Mouse (Mus musculus) hindbrain, embryonic 16.5 days (tissue): Measurements from ENCODE around the gene Zmym4. TPM values are rescaled to one million over a fixed set of nuclear protein-coding genes. Genes with fewer than 3 reads are reported as not detected.

ENCODE experiments used
- ATAC-seq: fragments of 200-750 bp; cut with Nextera tagmentation; 2 replicates; pipeline ENCODE4 v1.8.0; 2017; ENCODE audit warnings: moderate TSS enrichment, moderate library complexity
- H3K27ac ChIP-seq: fragments of 300-500 bp; sonication (generic); 2 replicates; pipeline ENCODE4 v1.5.1; 2014; ENCODE audit warnings: low read depth, mild to moderate bottlenecking, control low read depth, low read length, moderate library complexity
- H3K27me3 ChIP-seq: fragments of 300-500 bp; sonication (generic); replicated peaks from 2 replicates; pipeline ENCODE4 v1.6.1; 2014; ENCODE audit warnings: low read length; ENCODE audit not compliant: control insufficient read depth, insufficient read depth
- H3K36me3 ChIP-seq: fragments of 300-500 bp; sonication (generic); 2 replicates; pipeline ENCODE4 v1.6.1; 2014; ENCODE audit warnings: mild to moderate bottlenecking, low read length, moderate library complexity, mixed read lengths; ENCODE audit not compliant: control insufficient read depth, insufficient read depth
- H3K4me1 ChIP-seq: fragments of 300-500 bp; sonication (generic); 2 replicates; pipeline ENCODE4 v1.6.1; 2014; ENCODE audit warnings: low read depth, low read length; ENCODE audit not compliant: control insufficient read depth, insufficient read depth
- H3K4me2 ChIP-seq: fragments of 300-500 bp; sonication (generic); 2 replicates; pipeline ENCODE4 v1.6.1; 2014; ENCODE audit warnings: mild to moderate bottlenecking, low read length, control low read depth, moderate library complexity
- H3K4me3 ChIP-seq: fragments of 300-500 bp; sonication (generic); 2 replicates; pipeline ENCODE4 v1.5.1; 2014; ENCODE audit warnings: mild to moderate bottlenecking, low read length, control low read depth, moderate library complexity
- H3K9ac ChIP-seq: fragments of 300-500 bp; sonication (generic); 2 replicates; pipeline ENCODE4 v1.6.1; 2014; ENCODE audit warnings: low read depth, mild to moderate bottlenecking, control low read depth, low read length, moderate library complexity
- H3K9me3 ChIP-seq: fragments of 300-500 bp; sonication (generic); 2 replicates; pipeline ENCODE4 v1.6.1; 2014; ENCODE audit warnings: mild to moderate bottlenecking, low read length, moderate library complexity; ENCODE audit not compliant: control insufficient read depth
- WGBS: fragments of 180-500 bp; shearing (Covaris S2); extraction: QIAGEN DNeasy Blood & Tissue Kit; methylation state at CpG from one replicate; pipeline ENCODE4 v1.1.7; 2014; 5-methylcytosine and 5-hydroxymethylcytosine counted together
- polyA plus RNA-seq: library from polyadenylated mRNA; unstranded; fragments of >200 nt; fragmentation: Nextera tagmentation; extraction: Ambion mirVana; gene quantifications from 2 replicates; pipeline ENCODE4 v1.2.1, GENCODE M21; 2015

The Zmym4 gene
- polyA plus RNA-seq, 1 experiment from 2014 or later = 23.2 TPM

GRCm38 (mm10) chr4:126845664-126846063 is 122.3 kb downstream of the Zmym4 start:
- H3K36me3 ChIP-seq = peaks cover 28% of the 10 kb centered on the region
- ATAC-seq = no peak
- 74% methylated on average over 4 of the region's 4 CpGs for WGBS

GRCm38 (mm10) chr4:126842911-126843310 is 125.0 kb downstream of the Zmym4 start:
- H3K36me3 ChIP-seq = peaks cover 25% of the 10 kb centered on the region
- no peaks in the 10 kb centered on the region; the same call in 1 of the 2 replicates for H3K4me1 ChIP-seq
- no peak for ATAC-seq
- H3K4me3 ChIP-seq = no peak overlapping the region
- no peak overlapping the region for H3K9ac ChIP-seq
- no peaks in the 10 kb centered on the region for H3K9me3 ChIP-seq
- WGBS = 49% methylated on average over 3 of the region's 3 CpGs
- no peak overlapping the region for H3K4me2 ChIP-seq
- H3K27me3 ChIP-seq = no peaks in the 10 kb centered on the region
- H3K27ac ChIP-seq = no peak overlapping the region

More at GRCm38 (mm10) chr4:126845664-126846063, 122.3 kb downstream of the Zmym4 start:
- Histone ChIP-seq H3K4me2 (no peak overlapping the region), H3K4me1 (no peaks in the 10 kb centered on the region), H3K27ac (no peak overlapping the region), H3K9me3 (no peaks in the 10 kb centered on the region), H3K27me3 (no peaks in the 10 kb centered on the region), H3K9ac (no peak overlapping the region), H3K4me3 (no peak overlapping the region)

GRCm38 (mm10) chr4:126840996-126841560 is 126.9 kb downstream of the Zmym4 start:
- Histone ChIP-seq H3K4me3 (no peak overlapping the region), H3K27ac (no peak overlapping the region), H3K9ac (no peak overlapping the region), H3K9me3 (no peaks in the 10 kb centered on the region), H3K4me1 (no peaks in the 10 kb centered on the region; the same call in 1 of the 2 replicates), H3K4me2 (no peak overlapping the region), H3K27me3 (no peaks in the 10 kb centered on the region), H3K36me3 (peaks cover 17% of the 10 kb centered on the region)
- WGBS = 89% methylated on average over 15 of the region's 15 CpGs
- no peak for ATAC-seq

- Histone ChIP-seq H3K4me1 (no peaks in the 10 kb centered on the region; the same call in 1 of the 2 replicates), H3K27ac (no peak overlapping the region), H3K9me3 (no peaks in the 10 kb centered on the region), H3K9ac (no peak overlapping the region), H3K4me3 (no peak overlapping the region), H3K27me3 (no peaks in the 10 kb centered on the region), H3K4me2 (no peak overlapping the region), H3K36me3 (peaks cover 23% of the 10 kb centered on the region)
- ATAC-seq = 0 out of 2 replicates have a peak, but pooled peaks have one; percentile 54
- 16% methylated on average over 7 of the region's 7 CpGs for WGBS
These were observed 128.1 kb downstream of the Zmym4 start for GRCm38 (mm10) chr4:126839873-126840272.

- peaks cover 23% of the 10 kb centered on the region for H3K36me3 ChIP-seq
These were observed 129.1 kb downstream of the Zmym4 start for GRCm38 (mm10) chr4:126838799-126839198.

GRCm38 (mm10) chr4:126831122-126831521 is 136.8 kb downstream of the Zmym4 start:
- Histone ChIP-seq H3K4me2 (no peak overlapping the region), H3K27ac (no peak overlapping the region), H3K4me3 (no peak overlapping the region), H3K4me1 (no peaks in the 10 kb centered on the region), H3K27me3 (no peaks in the 10 kb centered on the region), H3K36me3 (peaks cover 12% of the 10 kb centered on the region), H3K9ac (no peak overlapping the region), H3K9me3 (no peaks in the 10 kb centered on the region)
- 97% methylated on average over 5 of the region's 5 CpGs for whole genome bisulfite sequencing
- ATAC-seq = no peak

More at GRCm38 (mm10) chr4:126838799-126839198, 129.1 kb downstream of the Zmym4 start:
- no peak overlapping the region for H3K9ac ChIP-seq
- H3K9me3 ChIP-seq = no peaks in the 10 kb centered on the region
- no peak overlapping the region for H3K4me3 ChIP-seq
- H3K27ac ChIP-seq = no peak overlapping the region
- no peaks in the 10 kb centered on the region for H3K27me3 ChIP-seq
- 82% methylated on average over 7 of the region's 7 CpGs for WGBS
- no peak overlapping the region for H3K4me2 ChIP-seq
- no peak for ATAC-seq
- no peaks in the 10 kb centered on the region; the same call in 1 of the 2 replicates for H3K4me1 ChIP-seq

GRCm38 (mm10) chr4:126823917-126824316 is 144.0 kb downstream of the Zmym4 start:
- no peaks in the 10 kb centered on the region for H3K36me3 ChIP-seq
- no peak overlapping the region for H3K4me3 ChIP-seq
- no peak overlapping the region for H3K9ac ChIP-seq
- H3K9me3 ChIP-seq = no peaks in the 10 kb centered on the region
- no peak overlapping the region for H3K27ac ChIP-seq
- ATAC-seq = no peak
- no peak overlapping the region for H3K4me2 ChIP-seq
- no peaks in the 10 kb centered on the region for H3K4me1 ChIP-seq
- no peaks in the 10 kb centered on the region for H3K27me3 ChIP-seq
- WGBS = 86% methylated on average over 5 of the region's 5 CpGs

- Histone ChIP-seq H3K4me1 (no peaks in the 10 kb centered on the region), H3K27me3 (no peaks in the 10 kb centered on the region), H3K9me3 (no peaks in the 10 kb centered on the region), H3K36me3 (no peaks in the 10 kb centered on the region), H3K9ac (no peak overlapping the region), H3K27ac (no peak overlapping the region), H3K4me2 (no peak overlapping the region), H3K4me3 (no peak overlapping the region)
- WGBS = 46% methylated on average over 9 of the region's 9 CpGs
- ATAC-seq = peak; percentile 37; the same call in 1 of the 2 replicates
These were observed 144.7 kb downstream of the Zmym4 start for GRCm38 (mm10) chr4:126822891-126823882.

GRCm38 (mm10) chr4:126814854-126815253 is 153.1 kb downstream of the Zmym4 start:
- H3K4me2 ChIP-seq = no peak overlapping the region
- no peak overlapping the region for H3K4me3 ChIP-seq
- H3K4me1 ChIP-seq = no peaks in the 10 kb centered on the region; the same call in 1 of the 2 replicates
- no peaks in the 10 kb centered on the region for H3K9me3 ChIP-seq
- H3K9ac ChIP-seq = no peak overlapping the region
- 80% methylated on average over 5 of the region's 5 CpGs for WGBS
- H3K27ac ChIP-seq = no peak overlapping the region
- H3K36me3 ChIP-seq = peaks cover 6% of the 10 kb centered on the region
- no peaks in the 10 kb centered on the region for H3K27me3 ChIP-seq
- ATAC-seq = no peak
